Mouse (Mus musculus): ENCODE data around the gene Bst2. TPM values are rescaled to one million over a fixed set of nuclear protein-coding genes. Genes with fewer than 3 reads are reported as not detected.

Bst2 gene
- polyA plus RNA-seq, 1 experiment, result 474 TPM

DNA sequence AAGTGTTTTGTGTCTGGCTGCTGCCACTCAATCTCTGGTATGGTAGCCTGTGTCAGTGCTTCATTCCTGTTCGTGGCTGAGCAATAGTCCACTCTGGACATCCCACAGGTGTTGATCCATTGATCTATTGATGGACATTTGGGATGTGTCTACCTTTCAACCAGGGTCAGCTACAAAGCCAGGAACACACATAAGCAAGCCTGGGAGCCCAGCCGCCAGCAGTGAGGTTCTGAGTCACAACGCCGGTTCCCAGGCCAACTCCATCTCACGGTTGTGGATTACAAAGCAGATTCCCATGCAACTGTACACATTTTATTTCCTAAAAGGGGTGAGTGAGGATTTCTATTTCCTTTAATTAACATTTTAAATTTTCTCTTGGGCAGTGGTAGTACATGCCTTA, 23.5 kb upstream of the Bst2 start:
- 95% methylated on average over 5 of the region's 5 CpGs for WGBS
- peaks cover 39% of the 10 kb centered on the region for H3K4me1 ChIP-seq (replicated peaks; ENCODE audit: control insufficient read depth, insufficient read depth, low read length)
- no peak overlapping the region for H3K4me3 ChIP-seq (ENCODE audit: control insufficient read depth, insufficient read depth, low read length)
- H3K27ac ChIP-seq (ENCODE audit: control insufficient read depth, insufficient read depth, low read length), result no peak overlapping the region
- no peak for DNase-seq
- H3K27me3 ChIP-seq (ENCODE audit: control insufficient read depth, insufficient read depth, low read length), result no peaks in the 10 kb centered on the region
- TF ChIP-seq POLR2A (IDR thresholded peaks at IDR 0.05; ENCODE audit: control insufficient read depth, extremely low read depth, insufficient read depth, low read length, poor library complexity), result no peak
- TF ChIP-seq CTCF (IDR thresholded peaks at IDR 0.05; ENCODE audit: borderline replicate concordance, control insufficient read depth, extremely low read depth, insufficient read depth, low read length, poor library complexity), result no peak
- no peaks in the 10 kb centered on the region for H3K36me3 ChIP-seq (ENCODE audit: control insufficient read depth, insufficient read depth, low read length)

DNA sequence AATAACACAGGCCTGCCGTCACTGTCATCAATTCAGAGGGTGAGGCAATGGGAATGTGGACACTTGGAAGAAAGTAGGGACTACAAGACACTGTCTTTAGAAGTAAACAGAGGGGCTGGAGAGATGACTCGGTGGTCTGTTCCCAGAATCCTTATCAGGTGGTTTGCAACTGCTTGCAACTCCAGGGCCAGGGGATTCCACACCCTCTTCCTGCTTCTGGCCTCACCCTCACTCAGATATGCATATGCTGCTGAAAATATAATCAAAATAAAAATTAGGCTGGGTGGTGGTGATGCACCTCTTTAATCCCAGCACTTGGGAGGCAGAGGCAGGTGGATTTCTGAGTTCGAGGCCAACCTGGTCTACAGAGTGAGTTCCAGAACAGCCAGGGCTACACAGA, 22.8 kb upstream of the Bst2 start:
- Histone ChIP-seq H3K27ac (ENCODE audit: control insufficient read depth, insufficient read depth, low read length) (no peak overlapping the region), H3K4me3 (ENCODE audit: control insufficient read depth, insufficient read depth, low read length) (no peak overlapping the region), H3K27me3 (ENCODE audit: control insufficient read depth, insufficient read depth, low read length) (no peaks in the 10 kb centered on the region), H3K4me1 (replicated peaks; ENCODE audit: control insufficient read depth, insufficient read depth, low read length) (peaks cover 39% of the 10 kb centered on the region), H3K36me3 (ENCODE audit: control insufficient read depth, insufficient read depth, low read length) (no peaks in the 10 kb centered on the region)
- 86% methylated on average over 3 of the region's 3 CpGs for WGBS
- TF ChIP-seq POLR2A (IDR thresholded peaks at IDR 0.05; ENCODE audit: control insufficient read depth, extremely low read depth, insufficient read depth, low read length, poor library complexity) (no peak), CTCF (IDR thresholded peaks at IDR 0.05; ENCODE audit: borderline replicate concordance, control insufficient read depth, extremely low read depth, insufficient read depth, low read length, poor library complexity) (no peak)
- DNase-seq, result no peak

DNA sequence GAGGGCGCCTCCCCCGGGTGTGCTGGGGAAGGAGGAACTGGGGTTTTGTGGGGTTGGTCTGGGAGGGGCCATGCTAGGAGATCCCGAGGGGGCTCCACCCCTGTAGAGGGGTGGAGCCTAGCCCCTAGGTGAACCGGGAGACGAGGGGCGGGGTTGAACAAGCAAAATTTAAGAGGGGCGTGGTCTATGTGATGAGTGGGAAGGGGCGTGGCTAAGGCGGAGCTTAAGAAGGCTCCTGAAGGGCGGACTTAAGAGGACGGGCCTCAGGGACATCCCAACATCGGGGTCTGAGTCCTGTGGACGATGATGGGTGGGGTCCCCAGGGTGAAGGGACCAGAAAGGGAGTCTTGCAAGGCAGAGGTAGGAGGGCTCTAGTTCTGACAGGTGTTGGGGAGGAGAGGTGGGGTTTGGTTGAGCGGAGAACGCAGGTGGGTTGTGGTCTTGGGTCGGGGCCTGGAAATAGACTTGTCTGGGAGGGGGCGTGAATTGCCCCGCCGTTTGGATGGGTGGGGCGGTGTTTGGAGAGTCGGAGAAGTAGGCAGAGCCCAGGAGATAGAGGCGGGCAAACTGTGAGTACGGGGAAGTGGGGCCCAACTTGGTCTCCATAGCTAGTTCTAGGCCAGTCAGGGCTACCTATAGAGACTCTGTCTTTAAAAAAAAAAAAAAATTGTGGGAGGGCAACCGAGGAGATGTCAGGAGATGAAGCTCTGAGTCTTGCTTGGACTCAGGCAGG, 21.9 kb upstream of the Bst2 start:
- peak; percentile 80 for DNase-seq
- Histone ChIP-seq H3K36me3 (ENCODE audit: control insufficient read depth, insufficient read depth, low read length) (no peaks in the 10 kb centered on the region), H3K4me3 (ENCODE audit: control insufficient read depth, insufficient read depth, low read length) (peak overlapping the region; percentile 70), H3K27me3 (ENCODE audit: control insufficient read depth, insufficient read depth, low read length) (no peaks in the 10 kb centered on the region), H3K4me1 (replicated peaks; ENCODE audit: control insufficient read depth, insufficient read depth, low read length) (peaks cover 42% of the 10 kb centered on the region), H3K27ac (ENCODE audit: control insufficient read depth, insufficient read depth, low read length) (no peak overlapping the region)
- 2% methylated on average over 24 of the region's 24 CpGs for WGBS
- TF ChIP-seq POLR2A (IDR thresholded peaks at IDR 0.05; ENCODE audit: control insufficient read depth, extremely low read depth, insufficient read depth, low read length, poor library complexity) (0 out of 2 replicates have a peak, but pooled peaks have one; percentile 43), CTCF (IDR thresholded peaks at IDR 0.05; ENCODE audit: borderline replicate concordance, control insufficient read depth, extremely low read depth, insufficient read depth, low read length, poor library complexity) (peak; percentile 56; the same call in 1 of the 2 replicates)

DNA sequence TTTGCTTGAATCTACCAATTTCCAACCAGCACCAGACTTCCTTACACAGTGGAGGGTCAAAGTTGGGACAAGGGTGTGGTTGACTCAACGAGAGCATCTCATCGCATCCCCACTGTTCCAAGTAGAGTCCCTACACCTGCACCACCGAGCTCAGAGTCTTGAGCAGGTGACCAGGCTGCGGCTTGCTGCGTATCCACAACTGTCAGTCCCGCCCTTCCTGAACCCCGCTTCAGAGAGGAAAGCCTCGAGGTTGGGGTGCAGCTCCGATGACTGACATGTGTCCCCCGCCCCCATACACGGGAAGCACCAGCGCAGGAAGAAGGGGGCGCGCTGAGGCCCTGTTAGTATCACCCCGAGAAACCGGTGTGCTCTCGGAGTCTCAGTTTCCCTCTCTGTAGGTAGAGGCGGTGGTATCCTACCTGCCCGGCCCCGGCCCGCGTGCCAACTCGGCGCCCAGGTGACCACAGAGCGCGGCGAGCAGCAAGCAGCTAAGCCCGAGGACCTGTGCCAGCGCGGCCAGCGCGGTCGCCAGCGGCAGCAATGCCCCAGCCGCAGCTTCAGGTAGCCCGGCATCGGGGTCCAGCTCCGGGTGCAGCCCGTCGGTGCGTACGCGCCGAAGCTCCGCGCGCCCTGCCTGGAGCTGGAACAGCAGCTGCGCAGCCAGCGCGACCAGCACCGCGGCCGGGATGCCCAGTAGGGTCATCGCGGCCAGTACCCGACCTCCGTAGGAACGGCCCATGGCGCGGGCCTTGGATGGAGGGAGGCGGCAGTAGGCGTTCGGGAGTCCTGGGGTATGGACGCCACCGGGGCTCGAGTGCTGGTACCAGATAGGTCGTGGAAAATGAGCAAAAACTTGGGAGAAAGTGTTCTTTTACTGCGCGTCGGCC, 21.1 kb upstream of the Bst2 start, which contains the start of gene Tmem221:
Gene Tmem221 (minus strand): TSS at position 801 of the 887 bp plus-strand sequence.
- WGBS, result 1% methylated on average over 70 of the region's 70 CpGs
- Histone ChIP-seq H3K4me1 (replicated peaks; ENCODE audit: control insufficient read depth, insufficient read depth, low read length) (peaks cover 50% of the 10 kb centered on the region), H3K27me3 (ENCODE audit: control insufficient read depth, insufficient read depth, low read length) (no peaks in the 10 kb centered on the region), H3K36me3 (ENCODE audit: control insufficient read depth, insufficient read depth, low read length) (no peaks in the 10 kb centered on the region), H3K4me3 (ENCODE audit: control insufficient read depth, insufficient read depth, low read length) (peak within 1 kb of the TSS; percentile 70), H3K27ac (ENCODE audit: control insufficient read depth, insufficient read depth, low read length) (peak within 1 kb of the TSS; percentile 53; the same call in 1 of the 2 replicates)
- TF ChIP-seq CTCF (IDR thresholded peaks at IDR 0.05; ENCODE audit: borderline replicate concordance, control insufficient read depth, extremely low read depth, insufficient read depth, low read length, poor library complexity) (no peak), POLR2A (IDR thresholded peaks at IDR 0.05; ENCODE audit: control insufficient read depth, extremely low read depth, insufficient read depth, low read length, poor library complexity) (peak; percentile 41; the same call in 1 of the 2 replicates)
- DNase-seq, result peak; percentile 76

DNA sequence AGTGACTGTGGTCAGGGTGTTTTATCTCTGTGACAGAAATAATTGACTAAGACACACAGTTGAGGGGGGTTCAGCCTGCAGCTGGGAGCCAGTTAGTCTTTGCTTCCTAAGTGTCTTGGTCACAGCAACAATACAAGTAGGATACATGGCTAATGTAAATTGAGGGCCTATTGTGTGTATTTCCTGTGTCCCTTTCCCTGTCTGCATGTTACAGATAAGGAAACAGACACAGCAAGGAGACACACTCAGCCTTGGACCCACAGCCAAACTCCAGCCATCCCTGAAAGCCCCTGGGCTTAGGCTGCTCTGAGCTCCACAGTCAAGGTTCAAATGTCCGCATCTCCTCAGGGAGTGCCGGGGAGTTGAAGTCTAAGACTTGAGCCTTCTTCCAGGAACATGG, 17.4 kb upstream of the Bst2 start:
- no peak for TF ChIP-seq CTCF (IDR thresholded peaks at IDR 0.05; ENCODE audit: borderline replicate concordance, control insufficient read depth, extremely low read depth, insufficient read depth, low read length, poor library complexity)
- no peak for TF ChIP-seq POLR2A (IDR thresholded peaks at IDR 0.05; ENCODE audit: control insufficient read depth, extremely low read depth, insufficient read depth, low read length, poor library complexity)
- Histone ChIP-seq H3K4me3 (ENCODE audit: control insufficient read depth, insufficient read depth, low read length) (no peak overlapping the region), H3K27ac (ENCODE audit: control insufficient read depth, insufficient read depth, low read length) (no peak overlapping the region), H3K36me3 (ENCODE audit: control insufficient read depth, insufficient read depth, low read length) (no peaks in the 10 kb centered on the region), H3K4me1 (replicated peaks; ENCODE audit: control insufficient read depth, insufficient read depth, low read length) (peaks cover 51% of the 10 kb centered on the region), H3K27me3 (ENCODE audit: control insufficient read depth, insufficient read depth, low read length) (no peaks in the 10 kb centered on the region)
- whole genome bisulfite sequencing, result 98% methylated on average over 2 of the region's 2 CpGs
- no peak for DNase-seq

DNA sequence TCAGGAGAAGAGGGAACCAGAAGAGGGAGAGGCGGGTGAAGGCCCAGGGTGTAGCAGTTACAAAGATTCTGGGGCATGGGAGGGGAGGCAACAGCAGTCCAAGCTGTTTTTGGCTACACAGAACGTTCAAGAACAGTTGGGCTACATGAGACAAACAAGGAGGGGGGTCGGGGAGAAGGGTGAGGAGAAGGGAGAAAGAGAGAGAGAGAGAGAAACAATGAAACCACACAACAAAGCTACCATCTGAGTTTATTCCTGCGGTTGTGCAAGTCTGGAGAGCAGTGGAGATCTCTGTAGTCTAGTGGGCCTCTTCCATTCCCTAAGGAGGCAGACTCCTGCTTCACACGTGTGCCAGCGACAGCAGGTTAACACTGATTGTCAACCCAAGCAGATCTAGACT, 16.7 kb upstream of the Bst2 start:
- H3K4me3 ChIP-seq (ENCODE audit: control insufficient read depth, insufficient read depth, low read length), result no peak overlapping the region
- H3K4me1 ChIP-seq (replicated peaks; ENCODE audit: control insufficient read depth, insufficient read depth, low read length), result peaks cover 45% of the 10 kb centered on the region
- no peak overlapping the region for H3K27ac ChIP-seq (ENCODE audit: control insufficient read depth, insufficient read depth, low read length)
- TF ChIP-seq POLR2A (IDR thresholded peaks at IDR 0.05; ENCODE audit: control insufficient read depth, extremely low read depth, insufficient read depth, low read length, poor library complexity), result no peak
- TF ChIP-seq CTCF (IDR thresholded peaks at IDR 0.05; ENCODE audit: borderline replicate concordance, control insufficient read depth, extremely low read depth, insufficient read depth, low read length, poor library complexity), result no peak
- WGBS, result 76% methylated on average over 6 of the region's 6 CpGs
- no peak for DNase-seq
- H3K36me3 ChIP-seq (ENCODE audit: control insufficient read depth, insufficient read depth, low read length), result no peaks in the 10 kb centered on the region
- H3K27me3 ChIP-seq (ENCODE audit: control insufficient read depth, insufficient read depth, low read length), result no peaks in the 10 kb centered on the region

Measured in thymus, adult 2 months (tissue).